Comparison of ENCODE assay signal across 30 mouse cellular contexts in the genomic region with DNA sequence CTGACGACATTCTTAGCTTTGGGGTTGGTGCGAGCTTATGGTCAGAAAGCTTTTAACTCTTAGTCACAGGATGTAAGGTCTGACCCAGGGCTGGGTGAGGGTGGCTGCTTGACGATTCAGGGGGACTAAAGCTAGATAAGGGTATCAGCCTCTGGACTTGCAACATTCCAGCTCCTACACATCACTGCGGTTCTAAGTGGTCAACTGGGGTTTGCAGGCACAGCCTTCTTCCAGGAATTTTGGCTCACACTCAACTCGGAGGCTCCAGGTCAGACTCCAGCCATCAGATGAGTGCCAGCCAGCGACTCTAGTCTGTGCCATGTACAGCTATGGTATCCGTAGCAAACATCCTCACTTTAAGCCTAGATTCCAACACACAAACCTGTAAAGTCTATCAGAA. TPM values are rescaled to one million over a fixed set of nuclear protein-coding genes. Genes with fewer than 3 reads are reported as not detected.
DNase-seq lines count a peak whose midpoint lies in the region; ATAC-seq and TF ChIP-seq lines count a peak whose summit lies in the region.
"Had no signal": no experiment of that assay in that cellular context is flagged by ENCODE, and none has a peak within 500 bp of the region (broad histone marks: within the 10 kb centered on the region; RNA-seq: fewer than 3 reads in every experiment).

No protein-coding gene starts in this region.

- TF ChIP-seq CTCF in heart, adult 2 months (IDR thresholded peaks at IDR 0.05): no peak

- no peak overlapping the region for H3K4me2 ChIP-seq in heart, embryonic 15.5 days
- no peak overlapping the region for H3K4me2 ChIP-seq in heart, embryonic 11.5 days
- H3K4me2 ChIP-seq: embryonic facial prominence, embryonic 13.5 days; forebrain, embryonic 12.5 days; forebrain, embryonic 15.5 days; hindbrain, embryonic 14.5 days had no signal

- H3K36me3 ChIP-seq in heart, embryonic 10.5 days: no peaks in the 10 kb centered on the region
- H3K36me3 ChIP-seq in heart, embryonic 15.5 days: no peaks in the 10 kb centered on the region
- no peaks in the 10 kb centered on the region for H3K36me3 ChIP-seq in heart, embryonic 11.5 days (ENCODE audit: control insufficient read depth, insufficient read depth, low read length)
- H3K36me3 ChIP-seq in heart, adult 2 months (ENCODE audit: control insufficient read depth, insufficient read depth, low read length): no peaks in the 10 kb centered on the region
- H3K36me3 ChIP-seq in midbrain, embryonic 10.5 days: no peaks in the 10 kb centered on the region
- H3K36me3 ChIP-seq: embryonic facial prominence, embryonic 10.5 days; embryonic facial prominence, embryonic 13.5 days; forebrain, embryonic 12.5 days; forebrain, embryonic 15.5 days had no signal

- no peak for TF ChIP-seq POLR2A in heart, adult 2 months (IDR thresholded peaks at IDR 0.05; ENCODE audit: insufficient read depth, low read depth, low read length)

- peaks cover 12% of the 10 kb centered on the region; the same call in 1 of the 2 replicates for H3K4me1 ChIP-seq in heart, embryonic 10.5 days
- peaks cover 8% of the 10 kb centered on the region for H3K4me1 ChIP-seq in heart, embryonic 15.5 days (replicated peaks)
- peaks cover 5% of the 10 kb centered on the region; the same call in 1 of the 2 replicates for H3K4me1 ChIP-seq in heart, embryonic 11.5 days (ENCODE audit: control insufficient read depth, insufficient read depth, low read length)
- no peaks in the 10 kb centered on the region for H3K4me1 ChIP-seq in heart, adult 2 months (ENCODE audit: control insufficient read depth, insufficient read depth, low read length)
- 0 out of 2 replicates have a peak, but pooled peaks cover 7% of the 10 kb centered on the region for H3K4me1 ChIP-seq in midbrain, embryonic 10.5 days
- H3K4me1 ChIP-seq: embryonic facial prominence, embryonic 10.5 days; embryonic facial prominence, embryonic 13.5 days had no signal

- ATAC-seq in heart, embryonic 15.5 days (replicated peaks; ENCODE audit: insufficient number of reproducible peaks, insufficient read depth, low FRiP score, low read depth): peak; percentile 13; the same call in 1 of the 2 replicates
- ATAC-seq in heart, embryonic 11.5 days (replicated peaks; ENCODE audit: insufficient number of reproducible peaks, low FRiP score, low TSS enrichment): no peak
- ATAC-seq: CD4-positive, CD25-positive, alpha-beta regulatory T cell, adult 4 months; forebrain, embryonic 15.5 days; hindbrain, postnatal 0 days; inflammation-experienced regulatory T-cells, adult 6 months; intestine, embryonic 16.5 days had no signal

- no peak overlapping the region for H3K4me3 ChIP-seq in heart, embryonic 10.5 days
- no peak overlapping the region for H3K4me3 ChIP-seq in heart, embryonic 15.5 days
- H3K4me3 ChIP-seq in heart, embryonic 11.5 days (ENCODE audit: low read depth, low read length): no peak overlapping the region
- no peak overlapping the region for H3K4me3 ChIP-seq in heart, adult 2 months
- no peak overlapping the region for H3K4me3 ChIP-seq in midbrain, embryonic 10.5 days
- H3K4me3 ChIP-seq: embryonic facial prominence, embryonic 10.5 days; embryonic facial prominence, embryonic 13.5 days; erythroblast, embryonic 14.5 days; forebrain, embryonic 12.5 days; forebrain, embryonic 15.5 days had no signal

- TF ChIP-seq EP300 in heart, adult 2 months (IDR thresholded peaks at IDR 0.05; ENCODE audit: insufficient read depth, low read depth, low read length): no peak

- H3K9ac ChIP-seq in heart, embryonic 15.5 days: no peak overlapping the region
- no peak overlapping the region for H3K9ac ChIP-seq in heart, embryonic 11.5 days (ENCODE audit: low read depth, low read length)
- H3K9ac ChIP-seq in heart, adult 2 months (ENCODE audit: low read depth, low read length): no peak overlapping the region
- H3K9ac ChIP-seq: embryonic facial prominence, embryonic 13.5 days; forebrain, embryonic 12.5 days; forebrain, embryonic 15.5 days; hindbrain, embryonic 14.5 days had no signal

- no peaks in the 10 kb centered on the region for H3K9me3 ChIP-seq in heart, embryonic 10.5 days
- H3K9me3 ChIP-seq in heart, embryonic 15.5 days (replicated peaks): no peaks in the 10 kb centered on the region
- H3K9me3 ChIP-seq in heart, embryonic 11.5 days (replicated peaks; ENCODE audit: control insufficient read depth, low read length): no peaks in the 10 kb centered on the region
- no peaks in the 10 kb centered on the region for H3K9me3 ChIP-seq in midbrain, embryonic 10.5 days (replicated peaks)
- H3K9me3 ChIP-seq: embryonic facial prominence, embryonic 10.5 days; embryonic facial prominence, embryonic 13.5 days; forebrain, embryonic 12.5 days; forebrain, embryonic 15.5 days had no signal

- intact Hi-C loops in heart, postnatal 10 days (cut with DNase I): no loop called here
- intact Hi-C loops in heart, adult 2 months (cut with DNase I): no loop called here

- 38% methylated on average over 7 of the region's 7 CpGs for WGBS in heart, embryonic 10.5 days
- 28% methylated on average over 7 of the region's 7 CpGs for WGBS in heart, embryonic 15.5 days
- WGBS in heart, embryonic 11.5 days (ENCODE audit: insufficient replicate concordance): 43% methylated on average over 7 of the region's 7 CpGs
- WGBS in heart, adult 2 months: 36% methylated on average over 7 of the region's 7 CpGs
- 91% methylated on average over 7 of the region's 7 CpGs for WGBS in midbrain, embryonic 10.5 days

- H3K27ac ChIP-seq in heart, embryonic 10.5 days: 0 out of 2 replicates have a peak overlapping the region, but pooled peaks have one; percentile 6
- H3K27ac ChIP-seq in heart, embryonic 15.5 days: no peak overlapping the region; the same call in 1 of the 2 replicates
- no peak overlapping the region for H3K27ac ChIP-seq in heart, embryonic 11.5 days (ENCODE audit: low read depth, low read length)
- no peak overlapping the region for H3K27ac ChIP-seq in heart, adult 2 months
- H3K27ac ChIP-seq in midbrain, embryonic 10.5 days (replicated peaks): no peak overlapping the region
- H3K27ac ChIP-seq: embryonic facial prominence, embryonic 10.5 days; embryonic facial prominence, embryonic 13.5 days; forebrain, embryonic 12.5 days; forebrain, embryonic 15.5 days; hindbrain, embryonic 14.5 days; hindbrain, postnatal 0 days had no signal

- no peaks in the 10 kb centered on the region for H3K79me2 ChIP-seq in heart, adult 2 months (replicated peaks; ENCODE audit: control insufficient read depth, insufficient read depth, low read length)

- DNase-seq in heart, embryonic 10.5 days (ENCODE audit: low spot score): peak; percentile 77
- DNase-seq in heart, adult 18-20 months: no peak
- DNase-seq in heart, postnatal 10 days: peak; percentile 13 to 20
- DNase-seq in heart, adult 2 months: no peak
- peak; percentile 34 for DNase-seq in 3T3-L1 (ENCODE audit: low read depth, low spot score)
- no peak for DNase-seq in midbrain, embryonic 10.5 days (ENCODE audit: low spot score)
- DNase-seq: adrenal gland, adult 8-10 months; adrenal gland, postnatal 25 days; B cell, adult 2 months; cerebellum, adult 11-12 months; cerebellum, adult 8-10 months; cerebellum, postnatal 10 days; cerebellum, postnatal 36 days; embryo, embryonic 11 days; gastrocnemius, postnatal 25 days; heart, postnatal 36 days; kidney, adult 18-20 months; kidney, adult 9 months had no signal

- no peaks in the 10 kb centered on the region for H3K27me3 ChIP-seq in heart, embryonic 10.5 days (ENCODE audit: insufficient read depth, poor library complexity, severe bottlenecking)
- H3K27me3 ChIP-seq in heart, embryonic 15.5 days: no peaks in the 10 kb centered on the region
- no peaks in the 10 kb centered on the region for H3K27me3 ChIP-seq in heart, embryonic 11.5 days (ENCODE audit: control insufficient read depth, insufficient read depth, low read length)
- no peaks in the 10 kb centered on the region for H3K27me3 ChIP-seq in heart, adult 2 months (ENCODE audit: control insufficient read depth, insufficient read depth, low read length)
- no peaks in the 10 kb centered on the region for H3K27me3 ChIP-seq in midbrain, embryonic 10.5 days (ENCODE audit: low read depth, poor library complexity, severe bottlenecking)
- H3K27me3 ChIP-seq: embryonic facial prominence, embryonic 13.5 days; forebrain, embryonic 12.5 days; forebrain, embryonic 15.5 days had no signal

RNA-seq across cellular contexts. Expression of a gene that starts 39.4 kb away (rescaled TPM):
- 83.9 and 87.7 TPM in 2 replicates for polyA plus RNA-seq in heart, embryonic 10.5 days (2016; fragmentation: Nextera tagmentation; extraction: Ambion mirVana)
- 10 to 100 TPM; 26.0 to 30.6 TPM for total RNA-seq in heart, adult 18-20 months (2021)
- polyA plus RNA-seq in heart, embryonic 15.5 days (2015; fragmentation: Nextera tagmentation; extraction: Ambion mirVana): 75.2 and 94.2 TPM in 2 replicates
- 103 and 113 TPM in 2 replicates for polyA plus RNA-seq in heart, embryonic 11.5 days (2014; fragmentation: Nextera tagmentation; extraction: Ambion mirVana)
- 10 to 100 TPM; 74.8 to 86.4 TPM for total RNA-seq in heart, postnatal 10 days (2021)
- 10 to 100 TPM; 29.9 to 31.4 TPM for total RNA-seq in heart, adult 2 months (2021)
- polyA plus RNA-seq in heart, adult 2 months (2012; rRNA removed): 17.2 and 20.9 TPM in 2 replicates
- polyA plus RNA-seq in midbrain, embryonic 10.5 days (2016; fragmentation: Nextera tagmentation; extraction: Ambion mirVana): 66.1 and 69.7 TPM in 2 replicates

RNA-seq across cellular contexts. Expression of a gene that starts 54.0 kb away (rescaled TPM):
- 1.8 and 1.9 TPM in 2 replicates for polyA plus RNA-seq in heart, embryonic 10.5 days (2016; fragmentation: Nextera tagmentation; extraction: Ambion mirVana)
- 10 to 100 TPM; 27.9 to 32.2 TPM for total RNA-seq in heart, adult 18-20 months (2021)
- polyA plus RNA-seq in heart, embryonic 15.5 days (2015; fragmentation: Nextera tagmentation; extraction: Ambion mirVana): 3.1 TPM in 2 replicates
- polyA plus RNA-seq in heart, embryonic 11.5 days (2014; fragmentation: Nextera tagmentation; extraction: Ambion mirVana): 2.4 and 3.0 TPM in 2 replicates
- total RNA-seq in heart, postnatal 10 days (2021): 10 to 100 TPM; 25.3 to 33.0 TPM
- 10 to 100 TPM; 27.0 to 29.0 TPM for total RNA-seq in heart, adult 2 months (2021)
- 15.3 and 32.0 TPM in 2 replicates for polyA plus RNA-seq in heart, adult 2 months (2012; rRNA removed)
- 3.0 and 4.0 TPM in 2 replicates for polyA plus RNA-seq in midbrain, embryonic 10.5 days (2016; fragmentation: Nextera tagmentation; extraction: Ambion mirVana)
- polyA plus RNA-seq: CD4-positive, CD25-positive, alpha-beta regulatory T cell, adult 4 months; inflammation-experienced regulatory T-cells, adult 6 months had no signal

Comparison
In these comparisons a context has a peak if more than half of its experiments do, and no peak if none do; other contexts are left out.
1. DNase-seq: peak in heart, embryonic 10.5 days (single experiment), heart, postnatal 10 days (2 of 2) and 3T3-L1 (single experiment); none in heart, adult 18-20 months (0 of 2), heart, adult 2 months (0 of 2) and midbrain, embryonic 10.5 days (single experiment).